7 mouse cellular contexts compared by ENCODE assay signal in the genomic region with DNA sequence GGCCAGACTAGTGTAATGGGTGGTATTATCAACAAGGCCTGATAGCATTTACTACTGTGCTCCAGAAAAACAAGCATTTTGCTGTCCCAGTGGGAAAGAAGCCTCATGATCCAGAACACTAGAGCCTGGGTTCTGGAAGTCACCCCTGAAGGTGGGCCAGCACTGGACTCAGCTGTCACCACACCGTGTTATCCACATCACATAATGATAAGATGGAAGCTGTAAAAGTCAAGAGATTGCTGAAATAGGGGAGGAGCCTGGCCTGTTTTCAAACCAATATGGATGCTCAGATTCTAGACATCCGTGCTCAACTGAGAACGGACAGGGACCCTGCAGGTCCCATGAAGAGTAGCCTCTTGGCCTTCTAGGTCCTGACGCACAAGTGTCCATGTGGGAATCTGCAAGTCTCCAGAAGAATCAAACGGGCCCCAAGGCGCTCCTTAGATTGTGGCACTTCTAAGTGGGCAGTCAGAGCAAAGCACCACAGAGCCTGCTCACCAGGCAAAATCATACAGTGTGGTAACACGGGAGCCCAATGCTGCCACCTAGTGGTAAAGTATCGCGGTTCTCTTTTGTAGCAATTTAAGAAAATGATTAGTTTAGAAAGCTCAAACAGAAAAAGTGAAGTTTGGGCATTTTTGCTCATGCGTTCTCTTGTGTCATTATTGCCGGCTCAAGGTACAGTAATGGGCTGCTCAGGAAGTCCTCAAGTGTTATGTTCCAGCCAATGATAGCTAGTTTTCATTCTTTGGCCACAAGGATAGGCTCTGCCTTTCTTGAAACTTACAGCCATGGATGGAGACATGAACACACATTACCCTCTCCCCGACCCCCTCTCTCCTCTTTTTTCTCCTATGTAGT. TPM values are rescaled to one million over a fixed set of nuclear protein-coding genes. Genes with fewer than 3 reads are reported as not detected.
DNase-seq lines count a peak whose midpoint lies in the region; ATAC-seq lines count a peak whose summit lies in the region.

No protein-coding gene starts in this region.

- H3K36me3 ChIP-seq in hindbrain, embryonic 12.5 days = no peaks in the 10 kb centered on the region

- H3K27me3 ChIP-seq in hindbrain, embryonic 12.5 days = no peaks in the 10 kb centered on the region

- peak; percentile 57 for DNase-seq in T-cell, adult 2 months (ENCODE audit: low spot score)
- DNase-seq in cerebellum, adult 8-10 months = peak; percentile 84
- peak; percentile 89 for DNase-seq in forelimb bud, embryonic 11.5 days (ENCODE audit: low read depth, low spot score)
- DNase-seq in layer of hippocampus, postnatal 10 days (ENCODE audit: low spot score in 2 of 2) = peak; percentile 81 to 83
- peak; percentile 93 for DNase-seq in lung, postnatal 36 days
- peak; percentile 83 for DNase-seq in right cerebral cortex, postnatal 14 days

- H3K4me3 ChIP-seq in hindbrain, embryonic 12.5 days = no peak overlapping the region

- no peak overlapping the region for H3K9ac ChIP-seq in hindbrain, embryonic 12.5 days

- H3K9me3 ChIP-seq in hindbrain, embryonic 12.5 days (replicated peaks) = no peaks in the 10 kb centered on the region

- H3K27ac ChIP-seq in hindbrain, embryonic 12.5 days = no peak overlapping the region

- H3K4me1 ChIP-seq in hindbrain, embryonic 12.5 days = no peaks in the 10 kb centered on the region

- WGBS in hindbrain, embryonic 12.5 days = 31% methylated on average over 12 of the region's 12 CpGs

- no peak overlapping the region for H3K4me2 ChIP-seq in hindbrain, embryonic 12.5 days (replicated peaks)

- 0 out of 2 replicates have a peak, but pooled peaks have one; percentile 54 for ATAC-seq in hindbrain, embryonic 12.5 days (ENCODE audit: low FRiP score)

RNA-seq across cellular contexts. Expression of gene Ttll8, which starts 32.9 kb away (rescaled TPM):
- polyA plus RNA-seq in hindbrain, embryonic 12.5 days (2016; fragmentation: Nextera tagmentation; extraction: Ambion mirVana) = not detected in 2 replicates
- 1 to 10 TPM; 3.1 to 3.5 TPM for total RNA-seq in layer of hippocampus, postnatal 10 days (2021)

RNA-seq across cellular contexts. Expression of gene Mlc1, which starts 57.4 kb away (rescaled TPM):
- polyA plus RNA-seq in hindbrain, embryonic 12.5 days (2016; fragmentation: Nextera tagmentation; extraction: Ambion mirVana) = 4.7 and 6.2 TPM in 2 replicates
- 100 to 1,000 TPM; 138 to 141 TPM for total RNA-seq in layer of hippocampus, postnatal 10 days (2021)

RNA-seq across cellular contexts. Expression of gene Pim3, which starts 59.4 kb away (rescaled TPM):
- polyA plus RNA-seq in hindbrain, embryonic 12.5 days (2016; fragmentation: Nextera tagmentation; extraction: Ambion mirVana) = 45.3 and 48.0 TPM in 2 replicates
- 10 to 100 TPM; 35.7 to 39.5 TPM for total RNA-seq in layer of hippocampus, postnatal 10 days (2021)
